Mouse (Mus musculus): ENCODE measurements around the gene Gm9922. TPM values are rescaled to one million over a fixed set of nuclear protein-coding genes. Genes with fewer than 3 reads are reported as not detected.

Gene Gm9922
- 0.83 and 0.84 TPM in 2 replicates for polyA plus RNA-seq (2015; fragmentation: Nextera tagmentation; extraction: Ambion mirVana)

DNA sequence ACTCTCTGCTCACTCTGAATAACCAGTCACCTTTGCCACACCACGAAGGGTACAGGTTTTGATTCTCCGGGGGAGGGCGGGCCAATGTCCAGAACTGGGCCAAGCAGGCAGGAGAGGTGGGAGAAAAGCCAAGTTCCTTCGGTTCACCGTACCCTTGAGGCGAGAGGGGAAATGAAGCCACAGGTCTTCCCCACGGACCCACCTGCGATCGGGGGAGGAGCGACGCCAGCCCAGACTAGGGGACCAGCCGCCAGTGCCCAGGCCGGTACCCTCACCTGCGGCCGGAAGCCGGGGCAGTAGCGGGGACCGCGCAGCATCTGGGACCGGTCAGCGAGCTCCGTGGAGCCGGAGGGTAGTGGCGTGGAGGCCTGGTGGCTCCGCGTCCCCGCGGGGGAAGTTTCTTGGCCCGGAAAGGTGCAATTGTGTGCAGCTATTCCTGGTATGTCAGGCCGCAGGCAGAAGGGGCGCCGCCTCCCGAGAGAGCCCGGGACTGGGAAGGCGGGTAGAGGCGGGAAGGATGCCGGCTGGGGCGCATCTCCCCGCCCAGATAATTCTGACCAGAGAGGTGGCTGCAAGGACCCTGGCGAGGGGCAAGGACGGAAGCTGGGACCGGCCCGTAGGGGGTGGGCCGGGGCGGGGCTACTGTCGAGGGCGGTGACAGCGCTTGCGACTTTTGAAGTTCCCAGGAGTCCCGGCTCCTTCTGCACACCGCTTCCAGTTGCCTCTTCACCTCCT lies at the start of gene Gm9922, which contains the start of gene Lmo7:
TSS of gene Gm9922 (minus strand) at position 578 of the 735 bp plus-strand sequence.
TSS of gene Lmo7 (plus strand) at position 721 of the 735 bp plus-strand sequence.

Other genes with a start within 250 kb of the Gm9922 start
- gene Tbc1d4, start 120.6 kb downstream of the Gm9922 start, polyA plus RNA-seq (2015; fragmentation: Nextera tagmentation; extraction: Ambion mirVana), result 7.6 and 8.5 TPM in 2 replicates
- 93.3 and 108 TPM in 2 replicates for gene Commd6, start 89.1 kb downstream of the Gm9922 start, polyA plus RNA-seq (2015; fragmentation: Nextera tagmentation; extraction: Ambion mirVana)
- gene Uchl3, start 75.8 kb downstream of the Gm9922 start, polyA plus RNA-seq (2015; fragmentation: Nextera tagmentation; extraction: Ambion mirVana), result 220 and 225 TPM in 2 replicates
- gene Lmo7, start 143 bp upstream of the Gm9922 start, polyA plus RNA-seq (2015; fragmentation: Nextera tagmentation; extraction: Ambion mirVana), result 1.6 and 1.8 TPM in 2 replicates

Data from neural tube, postnatal 0 days (tissue).